Mouse (Mus musculus) central nervous system, embryonic 14 days (tissue): ENCODE results near the gene Clec10a. TPM values are rescaled to one million over a fixed set of nuclear protein-coding genes. Genes with fewer than 3 reads are reported as not detected.

ENCODE experiments used
- polyA plus RNA-seq: library from polyadenylated mRNA; depleted of rRNA; stranded (reverse); fragments of >200 nt; gene quantifications from 2 replicates; pipeline ENCODE4 v1.2.3, GENCODE M21; 2012; rRNA removed

Clec10a gene
- 1.0 and 1.2 TPM in 2 replicates for polyA plus RNA-seq

DNA sequence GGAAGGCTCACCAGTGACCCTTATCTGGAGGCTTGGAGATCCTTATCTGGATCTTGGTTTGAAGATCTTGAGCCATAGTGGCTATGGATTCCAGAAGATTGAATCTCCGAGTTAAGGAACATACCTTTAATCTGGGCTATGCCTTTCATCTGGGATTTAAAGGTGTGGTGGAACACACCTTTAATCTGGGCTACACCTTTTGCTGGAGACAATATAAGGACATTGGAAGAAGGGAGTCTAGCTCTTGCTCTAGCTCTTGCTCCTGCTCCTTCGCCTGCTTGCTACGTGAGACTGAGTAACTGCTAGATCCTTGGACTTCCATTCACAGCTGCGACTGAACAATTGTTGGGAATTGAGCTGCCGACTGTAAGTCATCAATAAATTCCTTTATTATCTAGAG, at the start of gene Clec10a:
Clec10a (plus strand) TSS at position 301 of the 400 bp plus-strand sequence.

DNA sequence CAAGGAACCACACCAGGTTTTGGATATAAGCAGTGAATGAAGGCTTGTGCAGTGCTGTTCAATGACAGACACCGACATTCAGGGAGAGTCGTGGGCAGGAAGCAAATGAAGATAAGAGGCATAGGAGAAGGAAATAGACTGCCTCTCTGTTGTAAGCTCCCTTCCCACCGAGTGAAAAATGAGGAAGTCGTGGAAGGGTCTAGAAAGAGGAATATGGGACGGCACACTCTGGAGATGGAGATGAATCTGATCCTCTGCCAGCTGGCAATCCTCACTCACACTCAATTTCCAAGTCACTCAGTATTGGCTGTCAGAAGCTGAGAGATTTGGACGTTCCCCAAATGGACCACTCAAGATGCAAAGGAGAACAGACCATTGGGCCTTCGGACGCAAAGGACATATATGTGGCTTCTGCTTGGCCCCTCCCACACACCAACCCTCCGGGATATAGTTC, 26.0 kb upstream of the Clec10a start, which contains the start of gene Mgl2:
Mgl2 (plus strand) TSS at position 404 of the 454 bp plus-strand sequence.

DNA sequence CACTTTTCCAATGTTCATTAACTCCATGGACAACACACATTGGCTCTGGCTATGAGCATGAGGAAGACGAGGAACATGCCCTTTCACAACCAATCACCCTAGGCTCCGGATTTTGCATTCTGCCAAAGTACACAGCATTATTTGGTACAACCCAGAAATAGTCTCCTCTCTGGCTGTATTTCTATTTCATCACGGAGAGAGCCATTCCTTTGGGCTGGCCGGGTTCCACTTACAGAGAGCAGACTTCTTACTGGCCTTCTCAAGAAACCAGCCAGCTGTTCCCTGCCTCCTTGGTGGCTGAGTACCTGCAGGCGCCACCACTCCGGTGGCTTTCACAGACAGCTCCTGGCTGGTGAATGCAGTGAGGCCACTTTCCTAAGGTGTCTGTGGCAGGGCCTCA, 56.4 kb downstream of the Clec10a start, which contains the start of gene Slc16a11:
Slc16a11 (plus strand) TSS at position 330 of the 400 bp plus-strand sequence.

Other genes with a start within 250 kb of the Clec10a start
- gene Gps2, start 242.3 kb upstream of the Clec10a start, polyA plus RNA-seq = 100 and 101 TPM in 2 replicates
- 830 and 831 TPM in 2 replicates for gene Eif5a, start 234.2 kb upstream of the Clec10a start, polyA plus RNA-seq
- gene Ybx2, start 220.4 kb upstream of the Clec10a start, polyA plus RNA-seq = 43.9 and 49.9 TPM in 2 replicates
- gene Slc2a4, start 208.0 kb upstream of the Clec10a start, polyA plus RNA-seq = 9.7 and 10.0 TPM in 2 replicates
- 0.27 and 3.1 TPM in 2 replicates for gene Cldn7, start 191.4 kb upstream of the Clec10a start, polyA plus RNA-seq
- gene Ctdnep1, start 175.0 kb upstream of the Clec10a start, polyA plus RNA-seq = 101 and 111 TPM in 2 replicates
- 127 and 144 TPM in 2 replicates for gene Elp5, start 173.7 kb upstream of the Clec10a start, polyA plus RNA-seq
- 521 and 610 TPM in 2 replicates for gene Gabarap, start 165.1 kb upstream of the Clec10a start, polyA plus RNA-seq
- 60.2 and 65.1 TPM in 2 replicates for gene Phf23, start 160.4 kb upstream of the Clec10a start, polyA plus RNA-seq
- 42.8 and 47.8 TPM in 2 replicates for gene Dvl2, start 155.6 kb upstream of the Clec10a start, polyA plus RNA-seq
- gene Acadvl, start 140.8 kb upstream of the Clec10a start, polyA plus RNA-seq = 45.6 and 50.3 TPM in 2 replicates
- 202 and 211 TPM in 2 replicates for gene Dlg4, start 139.3 kb upstream of the Clec10a start, polyA plus RNA-seq
- 2.0 and 2.2 TPM in 2 replicates for gene Asgr1, start 102.1 kb upstream of the Clec10a start, polyA plus RNA-seq
- gene Asgr2, start 63.6 kb upstream of the Clec10a start, polyA plus RNA-seq = 0.05 TPM in 1 of 2 replicates, not detected in the other
- 0.61 and 0.74 TPM in 2 replicates for gene Mgl2, start 25.9 kb upstream of the Clec10a start, polyA plus RNA-seq
- 2.5 and 4.8 TPM in 2 replicates for gene Slc16a11, start 56.6 kb downstream of the Clec10a start, polyA plus RNA-seq
- gene Slc16a13, start 64.9 kb downstream of the Clec10a start, polyA plus RNA-seq = 12.4 and 12.5 TPM in 2 replicates
- 5.7 and 6.6 TPM in 2 replicates for gene Bcl6b, start 73.6 kb downstream of the Clec10a start, polyA plus RNA-seq
- 174 and 197 TPM in 2 replicates for gene 0610010K14Rik, start 81.7 kb downstream of the Clec10a start, polyA plus RNA-seq
- 15.3 and 17.5 TPM in 2 replicates for gene Gm21988, start 83.6 kb downstream of the Clec10a start, polyA plus RNA-seq
- gene Rnasek, start 83.6 kb downstream of the Clec10a start, polyA plus RNA-seq = 69.4 and 72.3 TPM in 2 replicates
- 0.93 and 1.4 TPM in 2 replicates for gene Alox12, start 99.2 kb downstream of the Clec10a start, polyA plus RNA-seq
- gene Alox12e, start 166.4 kb downstream of the Clec10a start, polyA plus RNA-seq = 0.13 TPM in 1 of 2 replicates, not detected in the other
- 0.07 and 0.18 TPM in 2 replicates for gene Alox15, start 195.8 kb downstream of the Clec10a start, polyA plus RNA-seq